Mouse (Mus musculus): ENCODE results near the gene Eif2b3. TPM values are rescaled to one million over a fixed set of nuclear protein-coding genes. Genes with fewer than 3 reads are reported as not detected.
A peak's percentile ranks its signal among the peaks of the same experiment; 100 is the strongest.

Gene Eif2b3
- total RNA-seq, 2 experiments from 2014 or later = 29.5 to 30.9 TPM

DNA sequence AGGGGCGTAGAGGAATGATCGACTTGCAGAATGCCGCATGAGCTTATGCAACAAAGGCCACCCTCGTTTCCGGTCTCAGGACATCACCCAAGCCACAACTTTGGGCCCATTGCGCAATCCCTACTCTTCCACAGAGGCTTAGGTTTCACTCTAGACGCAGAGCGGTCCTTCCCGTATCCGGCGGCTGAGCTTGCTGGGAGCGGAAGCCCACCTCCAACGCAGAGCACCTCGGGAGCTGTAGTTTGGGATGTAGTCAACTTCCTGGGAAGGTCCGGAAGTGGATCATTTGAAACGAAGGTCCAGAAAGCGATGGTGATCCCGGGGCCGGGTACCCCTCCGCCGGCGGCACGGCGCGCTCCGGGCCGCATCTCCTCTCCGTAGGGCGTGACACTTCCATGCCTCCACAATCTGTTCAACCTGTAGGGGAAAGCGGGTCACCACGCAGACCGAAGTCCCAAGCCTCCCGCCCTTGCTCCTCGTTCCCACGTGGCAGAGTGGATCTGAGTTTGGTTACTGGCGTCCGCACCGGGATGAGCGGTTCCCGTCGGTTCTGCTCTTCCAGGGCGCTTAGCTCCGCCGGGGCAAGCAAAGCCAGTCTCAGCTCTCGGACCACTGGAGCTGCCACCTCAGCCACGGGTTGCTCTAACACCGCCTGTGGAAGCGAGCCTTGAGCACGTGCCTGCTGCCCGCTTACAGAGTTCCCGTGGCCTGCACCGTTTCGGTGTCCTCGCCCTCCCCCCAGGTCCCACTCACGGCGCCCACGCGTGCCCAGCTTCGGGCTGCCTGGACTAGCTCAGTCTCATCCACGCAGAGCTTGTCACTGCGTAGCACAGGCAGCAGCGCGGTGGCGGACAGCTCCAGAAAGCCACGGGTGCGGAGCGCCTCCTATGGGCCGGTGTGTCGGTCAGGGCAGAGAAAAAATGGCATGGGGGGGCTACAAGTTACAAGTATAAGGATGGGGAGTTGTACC, 101.5 kb downstream of the Eif2b3 start:
- DNase-seq (ENCODE audit: low spot score in 2 of 2) = peak; percentile 83 to 87

GRCm38 (mm10) chr4:117122209-117122608, 103.0 kb downstream of the Eif2b3 start:
- no peak for DNase-seq (ENCODE audit: low spot score in 2 of 2)

DNA sequence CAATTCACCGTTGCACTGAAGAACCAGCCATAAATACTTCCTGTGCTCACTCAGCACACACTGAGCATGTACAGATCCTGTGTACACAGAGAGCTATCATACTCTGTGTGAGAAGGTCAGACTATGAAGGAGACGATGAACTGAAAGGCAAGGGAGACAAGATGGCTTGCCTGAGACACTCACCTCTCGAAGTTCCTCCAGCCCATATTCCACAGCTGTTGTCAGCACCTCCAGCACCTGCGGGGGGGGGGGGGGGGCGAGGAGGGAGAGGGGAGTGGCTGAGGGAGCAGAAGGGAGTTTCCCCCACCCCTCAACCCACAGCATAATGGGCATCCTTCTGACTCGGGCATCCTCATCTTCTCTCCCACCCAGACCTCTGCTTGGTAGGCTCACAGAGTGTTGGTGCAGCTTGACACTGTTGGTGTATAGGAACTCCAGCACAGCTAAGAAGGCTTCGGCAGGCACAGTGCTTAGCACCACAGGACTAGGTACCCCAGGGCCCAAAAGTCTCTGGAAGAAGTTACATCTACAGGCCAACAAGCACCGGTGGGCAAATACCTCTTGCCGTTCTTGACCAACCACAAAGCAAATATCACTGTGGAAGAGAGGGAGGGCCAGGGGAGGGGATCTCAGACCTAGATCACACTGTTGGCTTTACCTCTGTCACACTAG, 104.5 kb downstream of the Eif2b3 start:
- no peak for DNase-seq (ENCODE audit: low spot score in 2 of 2)

DNA sequence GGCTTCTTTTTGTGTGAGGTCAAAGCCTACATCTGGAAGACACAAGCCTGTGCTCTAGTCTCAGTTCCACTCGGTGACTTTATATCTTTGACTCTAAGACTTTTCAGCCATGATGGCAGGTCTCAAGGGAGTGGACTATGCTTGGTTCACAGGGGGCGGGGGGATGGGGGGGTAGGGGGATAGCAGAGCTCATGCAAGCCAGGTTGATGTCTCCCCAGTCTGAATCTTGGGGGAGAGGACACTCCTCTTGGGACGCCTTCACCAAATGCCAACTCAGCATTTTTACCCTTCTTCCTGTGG, 105.0 kb downstream of the Eif2b3 start:
- no peak for DNase-seq (ENCODE audit: low spot score in 2 of 2)

DNA sequence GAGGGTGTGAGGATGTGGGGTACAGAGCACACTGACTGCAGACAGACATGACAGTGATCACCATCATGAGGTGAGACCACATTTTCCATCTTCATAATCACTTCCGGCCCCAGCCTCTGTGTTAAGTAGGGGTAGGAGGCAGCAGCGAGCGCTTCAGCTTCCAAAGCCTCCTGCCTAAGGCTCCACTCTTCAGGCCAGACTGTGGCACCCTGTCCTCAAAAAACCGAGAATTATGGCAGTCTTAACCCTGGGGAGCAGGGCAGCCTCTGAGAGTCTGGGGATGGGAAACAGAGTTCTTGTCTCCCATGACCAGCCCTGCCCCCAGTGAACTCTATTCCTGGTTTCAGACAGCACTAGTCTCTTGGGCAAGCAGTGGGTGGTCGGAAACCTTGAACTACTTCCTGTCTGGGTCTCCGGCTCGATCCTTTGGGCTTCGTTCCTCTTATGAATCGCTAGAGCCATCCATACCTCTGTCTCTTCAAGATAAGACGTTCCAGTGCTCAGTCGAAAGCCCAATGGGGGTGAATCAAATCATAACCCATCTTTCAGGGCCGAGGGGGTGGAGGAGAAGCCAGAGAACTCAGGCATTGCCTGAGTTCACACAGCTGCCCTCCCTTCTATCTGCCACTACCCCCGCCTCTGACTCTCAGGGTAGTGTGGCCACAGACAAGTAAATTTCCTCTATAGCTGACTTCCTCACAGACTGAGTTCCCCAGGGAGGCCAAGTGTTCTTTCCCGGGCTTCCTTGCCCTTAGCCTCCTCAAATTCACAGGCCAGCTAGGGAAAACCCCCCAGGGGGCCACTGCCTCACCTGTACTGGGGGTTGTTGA, 105.5 kb downstream of the Eif2b3 start:
- DNase-seq (ENCODE audit: low spot score in 2 of 2) = no peak

- peak; percentile 32 to 45 for DNase-seq (ENCODE audit: low spot score in 2 of 2)
Measured at GRCm38 (mm10) chr4:117125348-117125909, 106.2 kb downstream of the Eif2b3 start, which contains the start of gene Btbd19. Btbd19 (minus strand) TSS chr4:117125725.

DNA sequence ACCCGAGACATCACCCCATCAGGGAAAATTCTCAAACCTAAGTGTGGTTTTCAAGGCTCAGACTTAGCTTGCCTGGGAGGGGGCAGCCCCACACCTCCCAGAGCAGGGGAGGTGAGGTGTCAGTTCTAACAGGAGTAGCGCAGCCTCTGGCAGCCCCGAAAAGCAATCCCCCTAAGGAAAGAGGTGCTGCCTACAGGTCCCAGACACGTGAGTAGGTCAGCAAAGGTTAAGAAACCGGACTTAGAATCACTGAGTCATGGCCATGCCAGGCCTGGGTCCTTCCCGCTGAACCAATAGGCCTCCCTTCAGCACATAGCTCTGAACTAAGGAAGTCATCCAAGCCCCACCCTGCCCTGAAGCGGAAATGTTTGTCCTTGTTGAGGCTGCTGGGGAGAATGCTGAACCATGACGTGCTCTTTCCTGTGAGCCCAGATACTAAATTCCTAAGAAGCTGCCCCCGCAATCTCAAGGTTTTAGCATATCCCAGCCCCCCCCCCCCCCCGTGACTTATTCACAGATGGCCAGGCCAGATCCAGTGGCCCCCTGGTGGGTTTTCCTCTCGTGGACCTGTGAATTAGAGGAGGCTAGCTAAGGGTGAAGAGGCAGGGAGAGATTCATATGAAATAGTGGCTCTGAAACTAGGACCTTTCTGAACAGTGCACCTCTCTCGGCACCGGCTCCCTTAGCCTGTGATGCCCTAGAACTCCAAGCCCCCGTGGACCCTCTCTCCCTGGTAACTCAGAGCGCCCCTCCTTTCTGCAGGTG, 106.9 kb downstream of the Eif2b3 start:
- DNase-seq (ENCODE audit: low spot score in 2 of 2) = peak; percentile 45 to 56

DNA sequence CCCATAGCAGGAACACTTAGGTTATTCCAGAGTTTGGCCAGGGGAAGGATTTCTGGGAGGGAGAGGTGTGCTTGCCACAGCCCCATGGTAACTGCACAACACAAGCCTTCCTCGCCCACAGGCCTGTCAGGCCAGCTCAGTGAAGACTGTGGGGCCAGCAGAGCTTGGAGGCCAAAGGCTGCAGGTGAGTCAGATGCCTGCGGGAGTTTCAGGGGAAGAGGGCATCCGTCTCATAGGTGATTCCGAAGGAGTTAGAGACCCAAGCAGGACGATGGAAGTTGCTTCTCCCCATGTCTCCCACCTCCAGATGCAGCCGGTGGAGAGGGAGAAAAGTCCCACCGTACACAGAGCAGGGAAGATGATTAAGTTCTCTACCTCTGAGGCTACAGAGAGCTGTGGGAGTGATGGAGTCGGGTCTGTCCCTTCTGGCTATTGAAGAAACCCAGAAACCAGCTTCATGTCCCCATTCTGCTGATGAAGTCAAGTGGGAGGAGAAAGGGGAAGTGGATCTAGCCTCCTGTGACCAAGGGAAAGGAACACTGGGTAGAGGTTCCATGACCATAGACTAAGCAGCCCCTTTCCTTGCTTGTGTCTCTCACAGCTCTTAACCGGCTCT, 107.6 kb downstream of the Eif2b3 start, which contains the start of gene Tctex1d4:
TSS of gene Tctex1d4 (plus strand) at position 120 of the 616 bp plus-strand sequence.
- DNase-seq (ENCODE audit: low spot score in 2 of 2) = no peak

DNA sequence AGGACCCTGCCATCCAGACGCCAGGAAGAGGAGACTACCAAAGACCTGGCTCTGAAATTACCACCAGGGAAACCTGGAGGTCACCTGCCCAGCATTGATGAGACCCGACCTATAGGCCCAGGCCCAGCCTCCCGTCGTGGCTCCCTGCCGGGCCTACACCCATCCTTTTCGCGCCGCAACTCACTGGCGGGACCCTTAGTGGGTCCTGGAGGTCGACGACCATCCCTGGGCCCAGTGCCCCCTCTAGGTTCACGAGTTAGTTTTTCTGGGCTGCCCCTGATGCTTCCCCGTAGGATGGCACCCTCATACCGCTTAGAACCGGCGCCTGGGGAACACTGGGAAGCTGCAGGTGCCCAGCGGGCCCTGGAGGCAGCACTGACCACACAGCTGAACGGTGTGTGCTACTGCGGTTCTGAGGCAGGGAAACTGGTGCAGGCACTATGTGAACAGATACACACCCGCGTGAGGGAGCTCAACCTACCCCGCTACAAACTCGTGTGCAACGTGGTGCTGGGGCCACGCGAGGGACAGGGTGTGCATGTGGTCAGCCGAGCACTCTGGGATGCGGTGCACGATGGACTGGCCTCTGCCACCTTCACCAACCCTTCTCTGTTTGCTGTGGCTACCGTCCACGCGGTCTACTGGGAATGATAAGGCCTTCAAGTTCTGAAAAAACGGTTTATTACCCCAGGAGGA, 108.9 kb downstream of the Eif2b3 start:
- no peak for DNase-seq (ENCODE audit: low spot score in 2 of 2)

DNA sequence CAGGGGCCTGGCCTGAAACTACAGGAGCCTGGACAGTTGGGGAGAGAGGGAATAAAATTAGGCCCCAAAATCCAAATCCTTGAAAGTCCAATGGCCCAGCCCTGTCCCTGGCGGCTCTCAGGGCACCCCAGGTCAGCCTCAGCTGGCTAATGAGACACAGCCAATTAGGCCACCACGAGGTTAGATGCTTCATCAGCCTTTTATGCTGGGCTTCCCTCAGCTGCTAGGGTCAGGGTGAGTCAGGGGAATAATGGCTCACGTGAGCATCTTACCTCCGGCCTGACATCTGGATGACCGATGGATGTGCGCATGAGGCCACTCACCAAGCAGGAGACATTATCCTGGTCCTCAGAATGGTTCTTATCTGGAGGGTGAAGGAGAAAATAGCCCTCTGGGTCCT, 111.6 kb downstream of the Eif2b3 start:
- DNase-seq (ENCODE audit: low spot score in 2 of 2) = no peak

DNA sequence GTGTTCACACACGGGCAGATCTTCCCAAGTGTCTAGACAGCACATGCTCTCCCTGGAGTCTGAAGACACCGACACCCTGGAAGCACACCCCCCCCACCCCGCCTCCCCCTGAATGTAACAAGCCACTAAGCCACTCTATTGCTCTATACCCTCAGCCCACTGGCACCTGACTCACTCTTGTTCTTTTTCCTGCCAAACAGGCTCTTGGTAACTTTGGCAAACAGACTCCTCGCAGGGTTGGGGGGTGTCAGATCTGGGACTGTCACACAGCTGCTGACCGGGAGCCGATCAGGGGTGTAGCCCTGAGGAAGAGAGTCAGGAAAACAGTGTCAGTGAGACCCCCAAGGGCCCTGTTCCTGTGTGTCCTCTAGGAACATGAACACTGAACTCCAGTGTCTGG, 112.0 kb downstream of the Eif2b3 start:
- DNase-seq (ENCODE audit: low spot score in 2 of 2) = no peak

- no peak for DNase-seq (ENCODE audit: low spot score in 2 of 2)
Measured at GRCm38 (mm10) chr4:117131890-117132793, 112.9 kb downstream of the Eif2b3 start.

- no peak for DNase-seq (ENCODE audit: low spot score in 2 of 2)
Measured at GRCm38 (mm10) chr4:117132794-117133143, 113.6 kb downstream of the Eif2b3 start.

DNA sequence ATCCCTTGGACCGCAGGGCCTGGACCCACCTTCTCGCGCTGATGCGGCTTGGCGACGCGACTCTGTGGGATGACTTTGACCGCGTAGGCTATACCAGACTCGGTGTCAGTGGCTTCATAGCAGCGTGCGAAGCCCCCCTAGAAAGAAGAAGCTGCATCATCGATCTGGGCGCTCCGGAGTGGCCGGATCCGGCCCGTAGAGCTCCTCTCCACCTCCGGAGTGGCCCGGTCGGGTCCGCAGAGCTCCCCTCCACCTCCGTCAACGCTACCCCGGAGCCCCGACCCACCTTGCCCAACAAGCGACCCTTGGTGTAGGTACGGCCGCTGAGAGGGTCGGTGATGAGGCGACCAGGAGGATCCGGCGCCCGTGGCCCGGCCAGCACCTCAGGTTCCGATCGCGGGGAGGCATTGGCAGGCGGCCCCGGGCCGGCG, 114.2 kb downstream of the Eif2b3 start:
- no peak for DNase-seq (ENCODE audit: low spot score in 2 of 2)

DNA sequence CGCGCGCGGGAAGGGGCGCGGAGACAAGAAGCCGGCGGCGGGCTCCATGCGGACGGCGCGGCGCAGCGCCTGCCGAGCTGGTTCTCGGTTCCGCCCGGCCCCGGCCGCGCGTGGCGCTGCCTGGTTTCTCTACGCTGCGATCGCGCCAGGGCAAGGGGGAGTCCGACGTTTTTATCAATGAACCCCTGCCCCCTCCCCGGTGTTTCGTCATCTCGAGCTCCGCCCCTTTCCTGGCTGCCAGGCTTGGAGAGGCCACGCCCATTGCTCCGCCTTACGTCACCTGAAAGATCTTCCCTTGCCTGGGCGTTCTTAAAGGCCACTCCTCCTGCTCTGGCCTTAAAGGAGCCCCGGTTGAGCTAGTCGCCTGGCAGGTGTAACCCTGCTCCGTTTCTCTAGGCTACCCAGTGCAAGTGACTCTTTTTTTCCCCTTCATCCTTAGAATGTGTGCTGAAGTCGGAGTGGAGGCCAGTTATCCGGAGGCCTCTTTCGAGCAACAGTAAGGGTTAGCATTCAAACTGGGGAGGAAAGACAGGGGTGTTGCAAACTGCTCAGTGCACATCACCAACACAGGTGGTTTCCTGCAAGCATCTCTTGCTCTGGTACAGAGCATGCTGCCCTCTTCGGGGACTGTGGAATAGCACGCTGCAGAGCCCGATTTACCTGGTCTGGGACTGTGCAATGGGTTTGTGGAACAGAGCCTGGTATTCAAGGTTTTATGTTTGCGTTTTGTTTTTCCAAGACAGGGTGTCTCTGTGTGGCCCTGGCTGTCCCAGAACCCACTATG, 114.8 kb downstream of the Eif2b3 start, which contains the start of gene Plk3:
TSS of gene Plk3 (minus strand) at position 147 of the 784 bp plus-strand sequence.
- peak; percentile 98 to 99 for DNase-seq (ENCODE audit: low spot score in 2 of 2)

- no peak for DNase-seq (ENCODE audit: low spot score in 2 of 2)
Measured at GRCm38 (mm10) chr4:117134601-117134995, 115.4 kb downstream of the Eif2b3 start.

DNA sequence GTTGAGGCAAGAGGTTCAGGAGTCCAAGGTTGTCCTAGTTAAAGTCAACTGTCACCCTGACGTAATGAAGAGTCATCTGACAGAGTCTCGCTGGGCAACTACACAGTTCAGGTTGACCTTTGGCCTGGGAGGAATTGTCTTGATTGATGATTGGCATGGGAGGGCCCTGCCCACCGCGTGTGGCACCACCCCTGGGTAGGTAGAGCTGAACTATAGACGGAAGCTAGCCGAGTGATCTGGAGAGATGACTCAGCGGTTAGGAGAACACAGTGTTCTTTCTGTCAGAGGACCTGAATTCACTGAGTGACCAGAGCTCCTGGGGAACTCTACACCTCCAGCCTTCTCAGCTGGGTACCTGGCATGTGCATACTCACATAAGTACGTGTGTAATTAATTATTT, 116.8 kb downstream of the Eif2b3 start:
- no peak for DNase-seq (ENCODE audit: low spot score in 2 of 2)

Measured in adrenal gland, adult 18-20 months (tissue).